Mouse (Mus musculus): ENCODE measurements around the gene Tmem150b. TPM values are rescaled to one million over a fixed set of nuclear protein-coding genes. Genes with fewer than 3 reads are reported as not detected.

The Tmem150b gene
- polyA plus RNA-seq, 1 experiment, result not detected

- Histone ChIP-seq H3K4me3 (replicated peaks) (peak within 1 kb of the TSS; percentile 89), H3K4me1 (ENCODE audit: control insufficient read depth) (peaks cover 64% of the 10 kb centered on the region), H3K9me3 (ENCODE audit: control insufficient read depth, low read length) (no peaks in the 10 kb centered on the region), H3K27me3 (ENCODE audit: control insufficient read depth) (no peaks in the 10 kb centered on the region), H3K36me3 (ENCODE audit: control insufficient read depth) (peaks cover 30% of the 10 kb centered on the region)
- no peak for TF ChIP-seq TAL1 (IDR thresholded peaks at IDR 0.05; ENCODE audit: low read length)
These were observed 14.7 kb upstream of the Tmem150b start, which contains the start of gene Kmt5c for GRCm38 (mm10) chr7:4739544-4740275. Gene Kmt5c (plus strand): TSS chr7:4740115.

DNA sequence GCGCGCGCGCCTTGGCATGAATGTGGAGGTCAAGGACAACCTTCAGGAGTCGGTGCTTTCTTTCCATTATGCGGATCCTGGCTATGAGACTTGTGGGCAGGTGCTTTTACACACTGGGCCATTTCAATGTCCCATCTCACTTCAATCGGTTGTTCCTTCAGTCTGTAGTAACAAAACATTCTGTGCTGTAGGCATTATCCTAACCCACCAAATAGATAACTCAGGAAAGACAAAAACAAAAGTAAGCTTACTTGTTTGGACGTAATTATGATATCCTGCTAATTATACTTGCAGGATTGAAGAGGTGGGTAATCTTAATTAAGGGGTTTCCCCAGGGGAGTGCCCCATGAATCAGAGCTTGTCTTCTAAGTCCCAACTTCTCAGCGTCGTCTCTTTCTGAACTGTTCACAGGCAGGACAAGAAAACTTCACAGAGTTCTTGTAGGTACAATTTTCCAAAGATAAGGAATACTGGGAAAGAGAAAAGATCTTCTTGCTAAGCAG lies 14.0 kb upstream of the Tmem150b start:
- TF ChIP-seq GATA1 (IDR thresholded peaks at IDR 0.05; ENCODE audit: low read length) (no peak), TAL1 (IDR thresholded peaks at IDR 0.05; ENCODE audit: low read length) (no peak)
- Histone ChIP-seq H3K9me3 (ENCODE audit: control insufficient read depth, low read length) (no peaks in the 10 kb centered on the region), H3K36me3 (ENCODE audit: control insufficient read depth) (peaks cover 23% of the 10 kb centered on the region), H3K4me1 (ENCODE audit: control insufficient read depth) (peaks cover 58% of the 10 kb centered on the region), H3K4me3 (replicated peaks) (peak overlapping the region; percentile 89), H3K27me3 (ENCODE audit: control insufficient read depth) (no peaks in the 10 kb centered on the region)

- no peaks in the 10 kb centered on the region for H3K27me3 ChIP-seq (ENCODE audit: control insufficient read depth)
- TF ChIP-seq TAL1 (IDR thresholded peaks at IDR 0.05; ENCODE audit: low read length) (no peak), GATA1 (IDR thresholded peaks at IDR 0.05; ENCODE audit: low read length) (peak; percentile 34; the same call in 1 of the 2 replicates)
- no peaks in the 10 kb centered on the region for H3K9me3 ChIP-seq (ENCODE audit: control insufficient read depth, low read length)
- no peak overlapping the region for H3K4me3 ChIP-seq (replicated peaks)
- H3K4me1 ChIP-seq (ENCODE audit: control insufficient read depth), result peaks cover 27% of the 10 kb centered on the region
- H3K36me3 ChIP-seq (ENCODE audit: control insufficient read depth), result no peaks in the 10 kb centered on the region
These were observed 7.9 kb upstream of the Tmem150b start for GRCm38 (mm10) chr7:4732968-4733392.

- Histone ChIP-seq H3K9me3 (ENCODE audit: control insufficient read depth, low read length) (no peaks in the 10 kb centered on the region), H3K4me3 (replicated peaks) (no peak overlapping the region), H3K27me3 (ENCODE audit: control insufficient read depth) (no peaks in the 10 kb centered on the region), H3K36me3 (ENCODE audit: control insufficient read depth) (no peaks in the 10 kb centered on the region), H3K4me1 (ENCODE audit: control insufficient read depth) (peaks cover 25% of the 10 kb centered on the region)
- TF ChIP-seq TAL1 (IDR thresholded peaks at IDR 0.05; ENCODE audit: low read length) (no peak), GATA1 (IDR thresholded peaks at IDR 0.05; ENCODE audit: low read length) (no peak)
These were observed 6.0 kb upstream of the Tmem150b start for GRCm38 (mm10) chr7:4731090-4731489.

DNA sequence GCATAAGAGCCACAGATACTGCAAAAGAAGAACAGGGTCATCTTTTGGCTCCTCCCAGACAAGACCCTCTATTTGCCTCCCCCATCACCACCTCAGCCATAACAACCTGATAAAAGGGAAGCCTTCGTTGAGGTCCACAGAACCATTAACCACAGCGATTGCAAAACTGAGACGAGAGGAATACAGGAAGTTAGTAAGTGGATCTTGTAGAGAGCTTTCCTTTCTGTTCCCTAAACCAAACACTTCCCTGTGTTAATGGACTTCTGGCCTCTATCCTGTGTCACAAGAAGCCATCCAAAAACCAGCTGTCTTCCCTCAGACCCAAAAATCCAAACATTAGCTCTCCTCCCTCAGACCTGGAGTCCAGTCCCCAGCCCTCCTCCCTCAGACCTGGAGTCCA lies 690 bp downstream of the Tmem150b start:
- no peak overlapping the region for H3K4me3 ChIP-seq (replicated peaks)
- H3K27me3 ChIP-seq (ENCODE audit: control insufficient read depth), result peaks cover 13% of the 10 kb centered on the region
- H3K4me1 ChIP-seq (ENCODE audit: control insufficient read depth), result no peaks in the 10 kb centered on the region; the same call in 1 of the 2 replicates
- no peak for TF ChIP-seq TAL1 (IDR thresholded peaks at IDR 0.05; ENCODE audit: low read length)
- TF ChIP-seq GATA1 (IDR thresholded peaks at IDR 0.05; ENCODE audit: low read length), result no peak
- H3K9me3 ChIP-seq (ENCODE audit: control insufficient read depth, low read length), result no peaks in the 10 kb centered on the region
- no peaks in the 10 kb centered on the region for H3K36me3 ChIP-seq (ENCODE audit: control insufficient read depth)

GRCm38 (mm10) chr7:4723508-4723907 lies 1.5 kb downstream of the Tmem150b start:
- TF ChIP-seq GATA1 (IDR thresholded peaks at IDR 0.05; ENCODE audit: low read length), result no peak
- TF ChIP-seq TAL1 (IDR thresholded peaks at IDR 0.05; ENCODE audit: low read length), result no peak
- Histone ChIP-seq H3K4me1 (ENCODE audit: control insufficient read depth) (no peaks in the 10 kb centered on the region; the same call in 1 of the 2 replicates), H3K9me3 (ENCODE audit: control insufficient read depth, low read length) (no peaks in the 10 kb centered on the region), H3K4me3 (replicated peaks) (peak overlapping the region; percentile 25), H3K27me3 (ENCODE audit: control insufficient read depth) (peaks cover 13% of the 10 kb centered on the region), H3K36me3 (ENCODE audit: control insufficient read depth) (no peaks in the 10 kb centered on the region)

DNA sequence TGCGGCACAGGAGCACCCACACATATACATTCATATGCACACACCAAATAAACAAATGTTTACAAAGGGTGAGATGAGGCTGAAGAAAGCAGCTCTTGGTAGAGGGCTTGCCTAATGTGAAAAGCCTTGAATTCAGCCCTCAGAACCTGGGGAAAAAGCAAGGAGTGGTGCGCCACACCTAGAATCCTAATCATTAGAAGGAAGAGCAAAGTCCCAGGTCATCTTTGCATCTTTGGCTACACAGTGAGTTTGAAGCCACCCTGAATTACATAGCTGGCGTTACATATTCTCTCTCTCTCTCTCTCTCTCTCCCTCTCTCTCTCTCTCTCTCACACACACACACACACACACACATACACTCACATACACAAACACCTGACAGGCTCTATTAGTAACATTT lies 5.8 kb downstream of the Tmem150b start:
- H3K27me3 ChIP-seq (ENCODE audit: control insufficient read depth), result peaks cover 8% of the 10 kb centered on the region
- no peaks in the 10 kb centered on the region for H3K9me3 ChIP-seq (ENCODE audit: control insufficient read depth, low read length)
- H3K36me3 ChIP-seq (ENCODE audit: control insufficient read depth), result no peaks in the 10 kb centered on the region
- no peak overlapping the region for H3K4me3 ChIP-seq (replicated peaks)
- no peak for TF ChIP-seq GATA1 (IDR thresholded peaks at IDR 0.05; ENCODE audit: low read length)
- no peak for TF ChIP-seq TAL1 (IDR thresholded peaks at IDR 0.05; ENCODE audit: low read length)
- H3K4me1 ChIP-seq (ENCODE audit: control insufficient read depth), result no peaks in the 10 kb centered on the region; the same call in 1 of the 2 replicates

GRCm38 (mm10) chr7:4716955-4717354 lies 8.1 kb downstream of the Tmem150b start:
- H3K36me3 ChIP-seq (ENCODE audit: control insufficient read depth), result no peaks in the 10 kb centered on the region
- no peak overlapping the region for H3K4me3 ChIP-seq (replicated peaks)
- no peaks in the 10 kb centered on the region; the same call in 1 of the 2 replicates for H3K27me3 ChIP-seq (ENCODE audit: control insufficient read depth)
- TF ChIP-seq GATA1 (IDR thresholded peaks at IDR 0.05; ENCODE audit: low read length), result no peak
- no peak for TF ChIP-seq TAL1 (IDR thresholded peaks at IDR 0.05; ENCODE audit: low read length)
- H3K4me1 ChIP-seq (ENCODE audit: control insufficient read depth), result no peaks in the 10 kb centered on the region
- no peaks in the 10 kb centered on the region for H3K9me3 ChIP-seq (ENCODE audit: control insufficient read depth, low read length)

DNA sequence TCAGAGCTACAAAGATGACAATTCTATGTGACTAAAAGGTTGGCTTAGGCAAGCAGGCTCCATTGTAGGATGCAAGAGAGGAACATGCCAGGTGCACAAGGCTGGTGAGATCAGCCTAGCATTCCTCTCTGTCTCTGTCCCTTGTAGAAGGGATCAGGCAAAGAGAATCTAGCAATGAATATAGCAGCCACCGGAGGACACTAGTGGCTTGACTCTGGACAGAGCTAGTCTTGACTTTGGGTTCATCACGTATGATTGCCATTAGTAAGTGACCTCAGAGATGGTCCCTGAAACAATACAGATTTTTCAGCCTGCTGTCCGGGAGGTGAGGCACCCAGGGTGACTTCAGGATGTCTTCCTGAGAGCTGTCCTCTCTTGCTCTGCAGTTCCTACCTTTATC lies 12.5 kb downstream of the Tmem150b start:
- Histone ChIP-seq H3K4me3 (replicated peaks) (no peak overlapping the region), H3K27me3 (ENCODE audit: control insufficient read depth) (peaks cover 13% of the 10 kb centered on the region), H3K9me3 (ENCODE audit: control insufficient read depth, low read length) (no peaks in the 10 kb centered on the region), H3K4me1 (ENCODE audit: control insufficient read depth) (no peaks in the 10 kb centered on the region), H3K36me3 (ENCODE audit: control insufficient read depth) (no peaks in the 10 kb centered on the region)
- no peak for TF ChIP-seq TAL1 (IDR thresholded peaks at IDR 0.05; ENCODE audit: low read length)
- no peak for TF ChIP-seq GATA1 (IDR thresholded peaks at IDR 0.05; ENCODE audit: low read length)

Data from erythroblast, embryonic 14.5 days (primary cell).